8 mouse cellular contexts compared by ENCODE assay signal in the genomic region with DNA sequence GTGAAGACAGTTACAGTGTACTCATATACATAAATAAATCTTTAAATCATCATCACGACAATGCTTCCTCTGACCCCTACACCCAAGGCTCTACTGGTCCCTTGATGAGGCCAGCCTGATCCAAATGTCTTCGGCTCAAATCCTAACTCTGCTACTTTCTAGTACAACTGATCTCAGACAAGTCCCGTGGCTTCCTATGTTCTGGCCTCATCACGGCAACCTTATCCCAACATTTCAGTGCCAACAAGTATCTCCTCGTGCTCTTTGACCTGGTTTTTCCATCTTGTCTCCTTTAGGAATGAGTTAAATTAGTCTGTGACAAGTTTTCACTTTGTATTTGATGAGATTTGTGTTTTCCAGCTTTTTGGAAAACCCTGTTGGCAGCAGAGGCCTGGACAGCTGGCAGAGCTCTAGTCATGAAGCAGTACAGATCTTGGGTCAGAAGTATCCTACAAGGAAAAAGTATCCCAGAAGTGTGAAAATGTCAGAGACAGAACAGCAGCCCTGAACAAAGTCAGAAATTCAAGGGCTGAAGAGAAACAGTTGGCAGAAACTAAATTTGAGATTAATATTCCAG. TPM values are rescaled to one million over a fixed set of nuclear protein-coding genes. Genes with fewer than 3 reads are reported as not detected.
DNase-seq lines count a peak whose midpoint lies in the region; ATAC-seq and TF ChIP-seq lines count a peak whose summit lies in the region.

No protein-coding gene starts in this region.

- H3K27me3 ChIP-seq in kidney, embryonic 15.5 days = no peaks in the 10 kb centered on the region
- no peaks in the 10 kb centered on the region for H3K27me3 ChIP-seq in heart, embryonic 14.5 days (ENCODE audit: control insufficient read depth, insufficient read depth, low read length)
- H3K27me3 ChIP-seq in liver, embryonic 16.5 days (ENCODE audit: control insufficient read depth, insufficient read depth, low read depth, low read length) = no peaks in the 10 kb centered on the region

- no peak for TF ChIP-seq POLR2A in bone marrow macrophage, adult 2 months (IDR thresholded peaks at IDR 0.05; ENCODE audit: borderline replicate concordance, low read depth, low read length)

- ATAC-seq in kidney, embryonic 15.5 days (replicated peaks; ENCODE audit: low FRiP score) = no peak
- ATAC-seq in heart, embryonic 14.5 days (ENCODE audit: insufficient number of reproducible peaks, insufficient read depth, low FRiP score, low read depth) = no peak
- ATAC-seq in liver, embryonic 16.5 days (ENCODE audit: low read depth) = no peak

- peaks cover 58% of the 10 kb centered on the region for H3K36me3 ChIP-seq in kidney, embryonic 15.5 days
- peaks cover 43% of the 10 kb centered on the region for H3K36me3 ChIP-seq in heart, embryonic 14.5 days (ENCODE audit: control insufficient read depth, insufficient read depth, low read length)
- no peaks in the 10 kb centered on the region for H3K36me3 ChIP-seq in liver, embryonic 16.5 days (ENCODE audit: control insufficient read depth, insufficient read depth)

- H3K4me2 ChIP-seq in kidney, embryonic 15.5 days = peak overlapping the region; percentile 42
- H3K4me2 ChIP-seq in heart, embryonic 14.5 days (ENCODE audit: low read length) = peak overlapping the region; percentile 39
- peak overlapping the region; percentile 77 for H3K4me2 ChIP-seq in liver, embryonic 16.5 days (ENCODE audit: low read depth, low read length)

- DNase-seq in kidney, postnatal 36 days = no peak
- no peak for DNase-seq in B cell, adult 2 months
- no peak for DNase-seq in adrenal gland, adult 2 months
- no peak for DNase-seq in urinary bladder, adult 18-20 months (ENCODE audit: low spot score in 2 of 2)

- H3K27ac ChIP-seq in kidney, embryonic 15.5 days = peak overlapping the region; percentile 84
- peak overlapping the region; percentile 23; the same call in 1 of the 2 replicates for H3K27ac ChIP-seq in bone marrow macrophage, adult 2 months (ENCODE audit: insufficient read depth, low read depth, low read length)
- H3K27ac ChIP-seq in heart, embryonic 14.5 days (replicated peaks in 1 of 2; ENCODE audit: control insufficient read depth in 1 of 2, insufficient read depth in 1 of 2, low read depth in 2 of 2, low read length in 2 of 2) = peak overlapping the region; percentile 81 to 90; a peak in 3 of 4 replicates
- peak overlapping the region; percentile 68 for H3K27ac ChIP-seq in liver, embryonic 16.5 days (ENCODE audit: low read length)

- H3K9me3 ChIP-seq in kidney, embryonic 15.5 days (replicated peaks) = no peaks in the 10 kb centered on the region
- H3K9me3 ChIP-seq in heart, embryonic 14.5 days (ENCODE audit: control insufficient read depth, low read length) = no peaks in the 10 kb centered on the region
- H3K9me3 ChIP-seq in liver, embryonic 16.5 days (replicated peaks; ENCODE audit: control insufficient read depth, low read length) = no peaks in the 10 kb centered on the region

- 0 out of 2 replicates have a peak overlapping the region, but pooled peaks have one; percentile 33 for H3K9ac ChIP-seq in kidney, embryonic 15.5 days
- H3K9ac ChIP-seq in heart, embryonic 14.5 days (ENCODE audit: low read length) = peak overlapping the region; percentile 59; the same call in 1 of the 2 replicates
- H3K9ac ChIP-seq in liver, embryonic 16.5 days (ENCODE audit: low read depth, low read length) = peak overlapping the region; percentile 59

- WGBS in kidney, embryonic 15.5 days = 78% methylated on average over 5 of the region's 5 CpGs
- 80% methylated on average over 5 of the region's 5 CpGs for WGBS in heart, embryonic 14.5 days
- 73% methylated on average over 5 of the region's 5 CpGs for WGBS in liver, embryonic 16.5 days (ENCODE audit: insufficient replicate concordance)

- no peak overlapping the region for H3K4me3 ChIP-seq in kidney, embryonic 15.5 days (replicated peaks)
- no peak overlapping the region; the same call in 1 of the 2 replicates for H3K4me3 ChIP-seq in bone marrow macrophage, adult 2 months (ENCODE audit: insufficient read depth, low read length)
- no peak overlapping the region for H3K4me3 ChIP-seq in heart, embryonic 14.5 days (ENCODE audit: control insufficient read depth in 1 of 2, insufficient read depth in 1 of 2, low read depth in 1 of 2, low read length in 2 of 2)
- peak overlapping the region; percentile 58 for H3K4me3 ChIP-seq in liver, embryonic 16.5 days (ENCODE audit: low read depth, low read length)

- TF ChIP-seq CTCF in bone marrow macrophage, adult 2 months (IDR thresholded peaks at IDR 0.05; ENCODE audit: low read depth, low read length) = no peak

- H3K4me1 ChIP-seq in kidney, embryonic 15.5 days = peaks cover 22% of the 10 kb centered on the region
- peaks cover 13% of the 10 kb centered on the region for H3K4me1 ChIP-seq in bone marrow macrophage, adult 2 months (ENCODE audit: control insufficient read depth, insufficient read depth, low read length)
- H3K4me1 ChIP-seq in heart, embryonic 14.5 days (ENCODE audit: control insufficient read depth in 2 of 2, insufficient read depth in 2 of 2, low read length in 2 of 2) = peaks cover 12 to 27% of the 10 kb centered on the region in 2 experiments
- H3K4me1 ChIP-seq in liver, embryonic 16.5 days (ENCODE audit: control insufficient read depth, low read depth, low read length) = peaks cover 14% of the 10 kb centered on the region

RNA-seq across cellular contexts. Expression of a gene that starts 31.2 kb away (rescaled TPM):
- 40.6 and 42.8 TPM in 2 replicates for polyA plus RNA-seq in kidney, embryonic 15.5 days (2015; fragmentation: Nextera tagmentation; extraction: Ambion mirVana)
- polyA plus RNA-seq in bone marrow macrophage, adult 2 months (2012; ENCODE audit: insufficient read depth, insufficient read length, missing spikeins) = 39.4 and 39.8 TPM in 2 replicates
- 32.3 and 32.6 TPM in 2 replicates for polyA plus RNA-seq in heart, embryonic 14.5 days (2014; fragmentation: Nextera tagmentation; extraction: Ambion mirVana)
- 5.5 and 7.3 TPM in 2 replicates for polyA plus RNA-seq in liver, embryonic 16.5 days (2015; fragmentation: Nextera tagmentation; extraction: Ambion mirVana)
- 100 to 1,000 TPM in 1 of 2 experiments, 10 to 100 TPM in 1; 99.3 to 124 TPM for total RNA-seq in adrenal gland, adult 2 months (2021)
- polyA plus RNA-seq in adrenal gland, adult 2 months (2012; rRNA removed) = 118 and 130 TPM in 2 replicates

RNA-seq across cellular contexts. Expression of a gene that starts 45.4 kb away (rescaled TPM):
- polyA plus RNA-seq in kidney, embryonic 15.5 days (2015; fragmentation: Nextera tagmentation; extraction: Ambion mirVana) = 1.4 and 1.8 TPM in 2 replicates
- polyA plus RNA-seq in bone marrow macrophage, adult 2 months (2012; ENCODE audit: insufficient read depth, insufficient read length, missing spikeins) = not detected in 2 replicates
- polyA plus RNA-seq in heart, embryonic 14.5 days (2014; fragmentation: Nextera tagmentation; extraction: Ambion mirVana) = 0.54 and 1.1 TPM in 2 replicates
- 14.8 and 21.4 TPM in 2 replicates for polyA plus RNA-seq in liver, embryonic 16.5 days (2015; fragmentation: Nextera tagmentation; extraction: Ambion mirVana)
- total RNA-seq in adrenal gland, adult 2 months (2021) = 1 to 10 TPM; 2.5 to 3.7 TPM
- polyA plus RNA-seq in adrenal gland, adult 2 months (2012; rRNA removed) = 3.8 and 7.5 TPM in 2 replicates

RNA-seq across cellular contexts. Expression of a gene that starts 57.5 kb away (rescaled TPM):
- 12.7 and 14.2 TPM in 2 replicates for polyA plus RNA-seq in kidney, embryonic 15.5 days (2015; fragmentation: Nextera tagmentation; extraction: Ambion mirVana)
- polyA plus RNA-seq in bone marrow macrophage, adult 2 months (2012; ENCODE audit: insufficient read depth, insufficient read length, missing spikeins) = 49.0 and 52.9 TPM in 2 replicates
- 13.3 and 17.2 TPM in 2 replicates for polyA plus RNA-seq in heart, embryonic 14.5 days (2014; fragmentation: Nextera tagmentation; extraction: Ambion mirVana)
- polyA plus RNA-seq in liver, embryonic 16.5 days (2015; fragmentation: Nextera tagmentation; extraction: Ambion mirVana) = 5.4 and 6.0 TPM in 2 replicates
- total RNA-seq in adrenal gland, adult 2 months (2021) = 10 to 100 TPM; 40.8 to 49.6 TPM
- polyA plus RNA-seq in adrenal gland, adult 2 months (2012; rRNA removed) = 24.5 and 31.6 TPM in 2 replicates

Comparison
In these comparisons a context has a peak if more than half of its experiments do, and no peak if none do; other contexts are left out.
1. H3K27ac ChIP-seq: peak in every context shown above with its lines; median percentile 86 in heart, embryonic 14.5 days; 84 in kidney, embryonic 15.5 days; 68 in liver, embryonic 16.5 days; 23 in bone marrow macrophage, adult 2 months.